Mouse (Mus musculus) kidney, postnatal 10 days (tissue): ENCODE results near the gene Thoc3.

ENCODE experiments used
- DNase-seq: peaks from one replicate; pipeline ENCODE4 v3.0.0; 2021; ENCODE audit warnings: mixed read lengths

Thoc3 gene

DNA sequence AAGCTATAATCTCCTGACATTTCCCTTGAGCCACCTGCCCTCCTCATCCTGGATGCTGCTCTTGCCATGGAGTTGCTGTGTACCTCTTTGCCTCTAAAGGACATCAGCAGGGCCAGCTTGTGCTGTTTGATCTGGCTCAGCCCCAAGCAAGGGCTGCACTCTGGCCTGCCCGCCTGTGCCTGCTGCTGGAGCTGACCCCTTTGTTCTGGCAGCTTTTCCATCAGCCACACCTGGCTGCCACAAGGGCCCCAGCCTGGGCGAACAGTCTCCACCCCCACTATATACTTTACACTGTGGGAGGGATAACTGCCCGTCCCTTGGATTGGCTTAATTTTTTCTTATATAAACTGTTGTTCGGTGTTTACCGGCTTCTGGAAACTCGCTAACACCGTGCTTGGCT is 28.7 kb downstream of the Thoc3 start:
- DNase-seq: peak; percentile 58

DNA sequence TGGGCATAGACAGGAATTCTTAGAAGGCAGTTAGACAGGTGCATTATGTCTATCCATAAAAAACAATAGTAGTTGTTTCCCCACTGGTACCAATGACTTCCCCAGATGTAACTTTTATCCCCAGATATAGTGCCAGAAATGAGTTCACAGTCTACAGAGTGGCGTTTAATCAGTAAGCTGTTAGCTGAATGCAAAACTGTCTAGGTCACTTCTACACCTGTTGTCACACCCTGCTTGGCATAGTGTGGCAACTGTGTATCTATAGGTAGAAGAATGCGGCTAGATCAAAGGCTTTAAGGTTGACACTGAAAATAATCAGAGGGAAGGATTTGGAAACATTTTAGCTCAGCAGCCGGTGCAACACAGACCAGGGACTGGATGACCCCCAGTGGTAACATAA is 29.8 kb downstream of the Thoc3 start:
- DNase-seq: no peak

DNA sequence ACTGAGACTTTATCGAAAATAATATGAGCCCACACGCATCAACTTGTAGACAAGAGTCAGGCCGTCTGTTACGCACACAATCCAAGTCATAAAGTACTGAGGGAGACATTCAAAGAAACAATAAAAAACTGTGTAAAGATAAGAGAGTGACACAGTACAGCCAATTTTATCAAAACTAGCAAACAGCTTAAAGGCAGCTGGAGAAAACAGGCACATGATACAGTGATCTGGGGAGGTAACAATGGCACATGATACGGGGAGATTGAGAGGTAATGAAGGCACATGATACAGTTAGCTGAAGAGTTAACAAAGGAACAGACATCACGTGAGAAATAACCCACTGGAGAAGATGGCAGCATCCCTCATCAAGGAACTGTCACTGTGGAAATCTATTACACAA is 31.6 kb downstream of the Thoc3 start:
- DNase-seq: no peak

DNA sequence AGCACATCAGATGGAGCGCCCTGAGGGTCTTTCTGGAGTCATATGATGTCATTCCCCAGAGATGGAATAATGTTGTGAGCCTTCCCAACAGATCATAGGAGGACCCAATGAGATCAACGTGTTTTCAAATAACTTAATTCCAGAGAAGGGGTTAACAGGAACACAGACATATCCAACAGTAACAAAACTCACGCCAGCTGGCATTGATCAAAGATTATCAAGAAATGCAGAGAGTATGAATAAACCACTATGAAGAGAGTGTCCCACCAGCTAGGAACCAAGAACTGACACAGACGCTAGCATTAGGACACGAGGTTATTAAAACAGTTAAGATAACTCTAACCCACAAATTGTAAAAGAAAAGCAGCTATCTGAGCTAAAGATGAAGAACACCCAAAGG is 32.0 kb downstream of the Thoc3 start:
- DNase-seq: peak; percentile 70

DNA sequence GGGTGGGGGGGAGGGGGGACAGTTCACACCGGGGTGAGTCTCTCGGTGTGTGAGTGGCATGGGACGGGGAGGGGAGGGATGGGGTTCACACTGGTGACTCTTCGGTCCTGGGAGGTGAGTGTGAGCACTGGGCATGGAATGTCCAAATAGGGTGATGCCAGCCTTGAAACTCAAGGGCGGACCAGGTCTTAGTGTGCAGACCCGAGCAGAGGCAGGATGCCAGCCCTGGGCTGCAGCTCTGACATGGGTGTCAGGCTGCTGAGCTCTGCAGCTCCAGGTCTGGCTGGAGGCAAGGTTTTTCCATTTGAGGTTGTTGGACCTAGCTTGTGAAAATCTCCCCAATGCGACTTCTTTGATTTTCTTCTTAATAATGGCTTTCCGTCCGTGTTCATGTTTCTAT is 37.5 kb downstream of the Thoc3 start:
- no peak for DNase-seq

DNA sequence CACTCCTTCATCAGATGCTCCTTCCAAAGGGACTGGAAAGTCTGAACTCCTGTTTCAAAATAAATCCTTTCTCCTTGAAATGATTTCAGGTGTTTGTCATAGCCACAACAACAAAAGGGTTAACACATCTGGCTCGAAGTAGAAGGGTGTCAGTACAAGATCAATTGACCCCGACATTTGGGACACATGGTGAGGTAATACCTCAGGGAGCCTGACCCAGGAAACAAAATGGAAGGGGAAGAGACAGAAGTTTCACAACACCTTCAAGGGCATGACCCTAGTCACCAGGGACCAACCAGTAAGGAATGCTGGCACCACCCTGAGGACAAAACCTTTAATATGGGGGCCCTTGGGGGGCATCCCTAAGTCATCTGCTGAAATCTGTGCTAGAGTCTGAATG is 38.6 kb downstream of the Thoc3 start:
- no peak for DNase-seq

DNA sequence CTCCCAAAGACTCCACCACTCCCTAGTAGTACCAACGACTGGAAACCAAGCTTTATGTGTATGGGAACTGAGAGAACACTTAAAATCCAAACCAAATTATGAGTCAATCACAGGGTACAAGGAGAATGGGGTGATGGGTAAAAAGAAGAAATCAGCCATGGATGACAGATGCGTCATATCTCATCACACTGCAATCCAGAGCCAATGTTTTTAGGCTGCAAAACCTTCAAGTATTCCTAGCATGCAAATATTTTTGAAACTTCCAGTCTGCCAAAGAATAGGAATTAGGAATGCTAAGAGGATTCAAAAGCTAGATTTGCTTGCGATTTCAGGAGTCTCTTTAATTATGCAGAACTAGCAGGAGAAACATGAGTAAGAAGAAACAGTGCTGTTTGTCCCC is 39.9 kb downstream of the Thoc3 start:
- DNase-seq: no peak

DNA sequence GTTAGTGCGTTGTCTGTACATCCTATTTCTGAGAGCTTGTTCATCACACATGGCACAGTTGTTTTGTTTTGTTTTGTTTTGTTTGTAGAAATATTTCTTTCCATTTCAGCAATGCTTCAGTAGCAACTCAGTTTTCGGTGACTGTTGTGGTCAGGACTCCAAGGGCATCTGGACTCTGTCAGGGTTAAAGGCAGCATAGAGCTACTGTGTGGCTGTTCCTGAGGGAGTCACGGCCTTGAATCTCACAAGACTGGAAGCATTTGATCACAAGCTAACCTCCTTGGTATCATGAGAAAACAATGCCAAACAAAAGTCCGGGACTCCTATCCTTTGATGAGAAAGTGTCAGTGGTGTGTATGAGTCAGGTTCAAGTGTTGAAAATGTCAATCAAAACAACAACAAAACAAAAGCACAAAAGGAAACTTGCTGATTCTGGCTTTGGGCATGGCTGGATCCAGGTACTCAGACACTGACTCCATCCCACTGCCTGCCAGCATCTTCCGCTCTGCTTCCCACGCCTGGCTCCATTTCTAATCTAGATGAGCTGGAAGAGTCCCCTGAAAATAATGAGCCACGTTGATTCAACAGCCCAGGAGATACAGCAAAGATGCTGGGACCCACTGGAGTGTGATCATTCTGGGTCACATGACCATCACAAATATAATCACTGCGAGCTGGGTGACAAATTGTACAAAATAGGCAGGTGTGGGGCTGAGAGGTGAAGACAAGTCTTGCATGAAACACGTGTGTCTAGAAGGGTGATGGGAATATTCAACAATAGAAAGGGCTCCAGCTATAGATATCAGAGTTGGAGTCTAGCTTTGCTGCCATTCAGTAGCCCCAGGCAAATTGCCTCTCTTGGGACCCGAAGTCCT is 41.6 kb downstream of the Thoc3 start:
- no peak for DNase-seq

DNA sequence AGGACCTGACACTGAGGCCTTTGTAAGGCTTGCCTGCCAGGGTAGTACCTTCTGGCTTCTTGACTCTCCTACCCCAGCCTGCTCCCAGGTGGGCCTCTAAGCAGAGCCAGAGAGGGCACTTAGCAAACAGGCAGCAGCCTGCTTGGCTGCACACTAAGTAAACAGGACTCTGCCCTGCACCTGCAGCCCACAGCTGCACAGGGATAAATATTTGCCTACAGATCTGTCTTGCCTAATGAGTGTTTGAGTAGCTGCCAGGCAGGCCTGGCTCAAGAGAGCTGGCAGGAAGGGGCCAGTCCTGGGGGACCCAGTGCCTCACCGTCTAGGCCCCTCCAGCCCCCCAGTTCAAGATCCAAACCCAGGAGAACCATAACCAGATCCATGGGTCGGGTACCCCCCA is 43.4 kb downstream of the Thoc3 start:
- peak; percentile 73 for DNase-seq

DNA sequence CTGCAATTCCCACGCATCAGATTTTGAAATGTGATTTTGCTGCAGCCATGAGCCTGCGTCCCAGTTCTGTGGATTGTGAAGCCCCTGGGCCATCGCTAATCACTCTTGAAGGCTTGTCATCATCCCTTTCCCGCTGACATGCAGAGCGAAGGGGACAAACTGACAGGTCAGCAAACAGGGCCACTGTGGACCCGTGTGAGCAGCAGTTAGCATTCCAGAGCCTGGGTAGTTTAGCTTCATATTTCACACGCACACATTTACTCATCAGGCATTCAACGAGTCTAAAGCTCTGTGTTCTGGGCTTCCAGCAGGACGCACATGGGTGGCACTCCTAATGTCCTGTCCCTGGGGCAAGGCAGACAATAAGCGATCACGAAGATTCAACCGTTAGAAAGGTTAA is 48.4 kb downstream of the Thoc3 start:
- DNase-seq: no peak

DNA sequence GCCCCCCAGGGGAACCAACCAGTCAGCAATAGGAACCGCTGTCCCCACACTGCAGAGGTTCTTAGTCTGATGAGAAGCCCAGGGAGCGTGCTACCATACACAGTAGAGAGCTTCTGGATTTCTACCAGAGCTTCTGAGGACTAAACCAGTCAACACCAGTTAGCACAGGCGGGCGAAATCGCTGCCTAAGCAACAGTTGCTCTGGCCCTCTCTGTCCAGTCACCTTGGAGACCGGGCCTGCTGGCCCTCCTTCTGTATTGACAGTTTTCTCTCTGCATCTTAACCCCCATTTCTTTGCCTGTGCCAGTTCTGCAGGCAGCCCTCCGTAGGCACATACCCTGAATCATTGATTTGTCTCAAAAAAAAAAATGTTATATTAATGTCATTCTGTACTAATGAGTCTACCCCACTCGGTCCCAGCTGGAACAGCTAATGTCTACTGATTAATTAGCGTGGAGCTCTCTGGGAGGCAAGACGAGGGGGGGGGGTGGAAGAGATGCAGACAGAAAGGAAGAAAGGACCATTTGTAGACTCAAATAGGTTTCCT is 49.8 kb downstream of the Thoc3 start:
- DNase-seq: peak; percentile 58

DNA sequence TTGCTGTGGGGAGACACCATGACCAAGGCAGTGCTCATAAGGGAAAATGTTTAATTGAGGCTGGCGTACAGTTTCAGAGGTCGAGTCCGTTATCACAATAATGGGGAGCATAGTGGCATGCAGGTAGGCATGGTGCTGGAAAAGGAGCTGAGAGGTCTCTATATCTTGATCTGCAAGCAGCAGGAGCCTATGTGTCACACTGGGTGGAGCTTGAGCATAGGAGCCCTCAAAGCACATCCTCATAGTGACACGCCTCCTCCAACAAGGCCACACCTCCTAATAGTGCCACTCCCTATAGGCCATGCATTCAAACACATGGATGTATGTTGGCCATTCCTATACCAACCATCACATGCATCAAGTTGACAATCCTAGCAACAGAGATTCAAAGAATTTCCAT is 53.6 kb downstream of the Thoc3 start:
- DNase-seq: no peak

DNA sequence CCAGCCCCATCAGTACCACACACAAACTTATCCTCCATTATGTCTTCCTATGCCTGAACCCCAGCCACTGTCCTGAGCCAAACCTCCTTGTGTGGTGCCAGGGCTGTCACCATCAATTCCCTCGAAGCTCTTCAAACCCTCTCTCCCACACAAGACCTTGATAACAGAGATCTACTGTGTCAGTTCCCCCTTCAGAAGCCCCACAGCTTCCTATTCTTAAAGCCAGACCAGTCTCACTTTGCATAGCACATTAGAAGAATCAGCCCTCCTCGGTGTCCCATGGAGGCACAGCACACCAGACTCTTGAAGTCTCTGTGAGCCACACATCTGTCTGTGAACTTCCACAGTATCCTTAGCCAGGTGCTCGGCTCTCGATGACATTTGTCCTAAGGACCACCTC is 55.9 kb downstream of the Thoc3 start:
- DNase-seq: no peak

DNA sequence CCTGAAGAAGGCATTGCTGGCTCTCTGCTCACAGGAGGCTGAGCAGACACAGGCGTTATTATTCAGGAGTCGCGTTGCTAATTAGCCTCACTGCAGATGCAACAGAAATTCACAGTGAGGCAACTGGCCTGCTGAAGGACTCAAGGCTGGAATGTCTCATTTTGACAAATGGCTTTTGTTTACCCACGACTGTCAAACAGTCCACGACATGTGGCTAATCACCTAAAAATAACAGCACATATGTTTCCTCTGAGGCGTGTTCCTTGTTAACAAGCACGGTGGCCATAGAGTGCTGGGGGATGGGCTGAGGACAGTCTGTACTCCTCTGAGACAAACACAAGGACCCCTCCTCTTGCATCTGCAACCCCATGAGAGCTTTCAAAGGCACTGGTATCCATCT is 56.4 kb downstream of the Thoc3 start:
- DNase-seq: no peak

DNA sequence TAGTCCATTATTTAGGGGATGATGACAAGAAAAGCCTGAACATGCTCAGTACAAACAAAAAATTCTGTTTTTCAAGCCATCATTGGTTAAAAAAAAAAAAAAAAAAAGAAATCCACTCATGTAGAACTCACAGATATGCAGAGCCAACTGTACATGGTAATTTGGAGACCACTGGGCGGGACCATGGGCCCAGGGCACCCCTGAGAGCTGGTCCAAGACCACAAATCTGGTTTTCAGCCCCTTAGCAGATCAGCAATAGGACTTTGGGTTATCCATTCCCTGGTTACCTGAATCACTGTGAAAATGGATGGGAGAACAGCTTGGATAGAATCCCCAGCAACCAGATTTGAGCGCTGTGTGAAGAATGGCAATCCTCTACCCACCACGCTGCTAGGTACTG is 57.0 kb downstream of the Thoc3 start:
- DNase-seq: no peak
